Mouse (Mus musculus) adrenal gland, adult 18-20 months (tissue): Measurements from ENCODE around the gene Tmcc2. TPM values are rescaled to one million over a fixed set of nuclear protein-coding genes. Genes with fewer than 3 reads are reported as not detected.

Source experiments
- DNase-seq, 2 experiments: peaks; one replicate each; pipeline ENCODE4 v3.0.0; 2021 to 2022; ENCODE audit warnings: low spot score in 2 of 2
- total RNA-seq, 2 experiments: library from RNA; stranded (reverse); gene quantifications; 1 replicate in 1 of 2; 2 replicates in 1 of 2; pipeline ENCODE4 v1.2.3; 2021

The Tmcc2 gene
- total RNA-seq, 2 experiments from 2014 or later: 8.5 to 10.5 TPM

GRCm38 (mm10) chr1:132343656-132344055, 47.4 kb downstream of the Tmcc2 start:
- no peak for DNase-seq

GRCm38 (mm10) chr1:132343191-132343590, 47.9 kb downstream of the Tmcc2 start:
- no peak for DNase-seq

- DNase-seq: no peak
These were observed 48.6 kb downstream of the Tmcc2 start for GRCm38 (mm10) chr1:132342518-132342917.

- peak in 1 of 2 experiments; percentile 57 for DNase-seq
These were observed 49.2 kb downstream of the Tmcc2 start for GRCm38 (mm10) chr1:132341731-132342501.

GRCm38 (mm10) chr1:132338027-132338660, 52.9 kb downstream of the Tmcc2 start:
- no peak for DNase-seq

- DNase-seq: no peak
These were observed 54.2 kb downstream of the Tmcc2 start for GRCm38 (mm10) chr1:132336921-132337320.

- DNase-seq: peak in 1 of 2 experiments; percentile 44
These were observed 55.6 kb downstream of the Tmcc2 start for GRCm38 (mm10) chr1:132335378-132335965.

- no peak for DNase-seq
These were observed 56.8 kb downstream of the Tmcc2 start for GRCm38 (mm10) chr1:132334178-132334801.

GRCm38 (mm10) chr1:132333675-132334141, 57.4 kb downstream of the Tmcc2 start:
- peak in 1 of 2 experiments; percentile 41 for DNase-seq

- DNase-seq: no peak
These were observed 57.9 kb downstream of the Tmcc2 start for GRCm38 (mm10) chr1:132333201-132333600.

- no peak for DNase-seq
These were observed 59.8 kb downstream of the Tmcc2 start for GRCm38 (mm10) chr1:132331283-132331682.

- DNase-seq: no peak
These were observed 60.7 kb downstream of the Tmcc2 start for GRCm38 (mm10) chr1:132330397-132330796.

GRCm38 (mm10) chr1:132329656-132330055, 61.4 kb downstream of the Tmcc2 start:
- DNase-seq: no peak

GRCm38 (mm10) chr1:132328565-132328964, 62.5 kb downstream of the Tmcc2 start:
- DNase-seq: no peak

- no peak for DNase-seq
These were observed 63.6 kb downstream of the Tmcc2 start for GRCm38 (mm10) chr1:132327477-132327876.

- DNase-seq: no peak
These were observed 64.3 kb downstream of the Tmcc2 start for GRCm38 (mm10) chr1:132326777-132327176.

- no peak for DNase-seq
These were observed 68.2 kb downstream of the Tmcc2 start for GRCm38 (mm10) chr1:132322711-132323542.

GRCm38 (mm10) chr1:132321821-132322580, 69.1 kb downstream of the Tmcc2 start:
- no peak for DNase-seq

GRCm38 (mm10) chr1:132319242-132319641, 71.8 kb downstream of the Tmcc2 start:
- peak; percentile 55 to 60 for DNase-seq
